Mouse (Mus musculus): ENCODE results near the gene Prss30. TPM values are rescaled to one million over a fixed set of nuclear protein-coding genes. Genes with fewer than 3 reads are reported as not detected.
"Not testable (repeated sequence)": the region's sequence is repeated elsewhere in the genome, so short reads cannot be mapped to it uniquely, and the experiment has no call there.

The Prss30 gene
- total and polyA plus RNA-seq, 2 experiments from 2014 or later: 0.19 to 0.53 TPM

- no peak overlapping the region for H3K4me2 ChIP-seq (ENCODE audit: low read depth)
Observed at GRCm38 (mm10) chr17:23949068-23949467, 31.3 kb downstream of the Prss30 start.

GRCm38 (mm10) chr17:23947486-23947885 lies 32.9 kb downstream of the Prss30 start:
- DNase-seq; H3K4me3 ChIP-seq (ENCODE audit: low read depth, low read length); H3K36me3 ChIP-seq (ENCODE audit: insufficient read depth); H3K4me2 ChIP-seq (ENCODE audit: low read depth); H3K4me1 ChIP-seq (ENCODE audit: insufficient read depth); H3K9ac ChIP-seq; H3K27me3 ChIP-seq (ENCODE audit: insufficient read depth, low read length); ATAC-seq; H3K9me3 ChIP-seq (ENCODE audit: low read length); H3K27ac ChIP-seq (ENCODE audit: low read depth, low read length): not testable (repeated sequence)
- 84% methylated on average over 4 of the region's 4 CpGs for WGBS

More at GRCm38 (mm10) chr17:23949068-23949467, 31.3 kb downstream of the Prss30 start:
- ATAC-seq (no peak), DNase-seq (no peak)
- H3K9ac ChIP-seq: no peak overlapping the region
- H3K36me3 ChIP-seq (ENCODE audit: insufficient read depth): no peaks in the 10 kb centered on the region
- H3K9me3 ChIP-seq (ENCODE audit: low read length): no peaks in the 10 kb centered on the region
- no peaks in the 10 kb centered on the region for H3K27me3 ChIP-seq (ENCODE audit: insufficient read depth, low read length)
- no peak overlapping the region for H3K27ac ChIP-seq (ENCODE audit: low read depth, low read length)
- H3K4me3 ChIP-seq (ENCODE audit: low read depth, low read length): no peak overlapping the region
- WGBS: 93% methylated on average over 2 of the region's 2 CpGs
- no peak for TF ChIP-seq CTCF (IDR thresholded peaks at IDR 0.05; ENCODE audit: low read depth)
- no peaks in the 10 kb centered on the region for H3K4me1 ChIP-seq (ENCODE audit: insufficient read depth)

- Histone ChIP-seq H3K27me3 (ENCODE audit: insufficient read depth, low read length) (no peaks in the 10 kb centered on the region), H3K4me2 (ENCODE audit: low read depth) (no peak within 1 kb of the TSS), H3K36me3 (ENCODE audit: insufficient read depth) (no peaks in the 10 kb centered on the region), H3K9me3 (ENCODE audit: low read length) (no peaks in the 10 kb centered on the region), H3K27ac (ENCODE audit: low read depth, low read length) (no peak within 1 kb of the TSS), H3K4me3 (ENCODE audit: low read depth, low read length) (no peak within 1 kb of the TSS), H3K4me1 (ENCODE audit: insufficient read depth) (no peaks in the 10 kb centered on the region), H3K9ac (no peak within 1 kb of the TSS)
- DNase-seq (no peak), ATAC-seq (no peak)
- TF ChIP-seq CTCF (IDR thresholded peaks at IDR 0.05; ENCODE audit: low read depth): no peak
Observed at GRCm38 (mm10) chr17:23941372-23941771, 39.0 kb downstream of the Prss30 start, which contains the start of gene Sbp. Sbp (plus strand) TSS chr17:23941672.

- TF ChIP-seq CTCF (IDR thresholded peaks at IDR 0.05; ENCODE audit: low read depth): no peak
- 88% methylated on average over 5 of the region's 5 CpGs for WGBS
- Histone ChIP-seq H3K4me3 (ENCODE audit: low read depth, low read length) (no peak overlapping the region), H3K4me1 (ENCODE audit: insufficient read depth) (no peaks in the 10 kb centered on the region), H3K27me3 (ENCODE audit: insufficient read depth, low read length) (no peaks in the 10 kb centered on the region), H3K9ac (no peak overlapping the region), H3K9me3 (ENCODE audit: low read length) (no peaks in the 10 kb centered on the region), H3K4me2 (ENCODE audit: low read depth) (no peak overlapping the region), H3K27ac (ENCODE audit: low read depth, low read length) (no peak overlapping the region), H3K36me3 (ENCODE audit: insufficient read depth) (no peaks in the 10 kb centered on the region)
- no peak for ATAC-seq
- DNase-seq: no peak
Observed at GRCm38 (mm10) chr17:23931157-23931556, 49.2 kb downstream of the Prss30 start.

- Histone ChIP-seq H3K9ac (peak overlapping the region; percentile 58), H3K4me2 (ENCODE audit: low read depth) (peak overlapping the region; percentile 78), H3K4me3 (ENCODE audit: low read depth, low read length) (peak overlapping the region; percentile 51), H3K27me3 (ENCODE audit: insufficient read depth, low read length) (no peaks in the 10 kb centered on the region), H3K27ac (ENCODE audit: low read depth, low read length) (peak overlapping the region; percentile 83), H3K9me3 (ENCODE audit: low read length) (no peaks in the 10 kb centered on the region), H3K36me3 (ENCODE audit: insufficient read depth) (no peaks in the 10 kb centered on the region), H3K4me1 (ENCODE audit: insufficient read depth) (peaks cover 7% of the 10 kb centered on the region; the same call in 1 of the 2 replicates)
- TF ChIP-seq CTCF (IDR thresholded peaks at IDR 0.05; ENCODE audit: low read depth): peak; percentile 19; the same call in 1 of the 2 replicates
- 0% methylated on average over 14 of the region's 14 CpGs for WGBS
- DNase-seq (peak; percentile 74), ATAC-seq (peak; percentile 76)
Observed at GRCm38 (mm10) chr17:23925090-23925493, 55.3 kb downstream of the Prss30 start.

- no peaks in the 10 kb centered on the region for H3K36me3 ChIP-seq (ENCODE audit: insufficient read depth)
- no peaks in the 10 kb centered on the region for H3K9me3 ChIP-seq (ENCODE audit: low read length)
- H3K27ac ChIP-seq (ENCODE audit: low read depth, low read length): peak overlapping the region; percentile 83
- H3K9ac ChIP-seq: peak overlapping the region; percentile 58
- H3K4me3 ChIP-seq (ENCODE audit: low read depth, low read length): peak overlapping the region; percentile 51
- H3K4me2 ChIP-seq (ENCODE audit: low read depth): peak overlapping the region; percentile 78
- DNase-seq: peak; percentile 92
- H3K4me1 ChIP-seq (ENCODE audit: insufficient read depth): peaks cover 7% of the 10 kb centered on the region; the same call in 1 of the 2 replicates
- WGBS: 2% methylated on average over 29 of the region's 29 CpGs
- peak; percentile 97 for ATAC-seq
- H3K27me3 ChIP-seq (ENCODE audit: insufficient read depth, low read length): no peaks in the 10 kb centered on the region
- TF ChIP-seq CTCF (IDR thresholded peaks at IDR 0.05; ENCODE audit: low read depth): peak; percentile 55
Observed at GRCm38 (mm10) chr17:23924531-23925007, 55.8 kb downstream of the Prss30 start.

Small RNAs within 50 kb of the gene (microRNA-seq; reads per million reads assigned to microRNA genes)
- 0 reads per million in 2 experiments for gene Gm27700

Other genes with a start within 250 kb of the Prss30 start
- 51.9 and 54.9 TPM in 2 replicates for gene Paqr4, start 239.7 kb downstream of the Prss30 start, total RNA-seq (2014; rRNA removed)
- 48.8 and 56.9 TPM in 2 replicates for gene Paqr4, start 239.7 kb downstream of the Prss30 start, polyA plus RNA-seq (2015; fragmentation: Nextera tagmentation; extraction: Ambion mirVana)
- 0.38 and 0.90 TPM in 2 replicates for gene Kremen2, start 234.7 kb downstream of the Prss30 start, total RNA-seq (2014; rRNA removed)
- gene Kremen2, start 234.7 kb downstream of the Prss30 start, polyA plus RNA-seq (2015; fragmentation: Nextera tagmentation; extraction: Ambion mirVana): 0.23 and 0.82 TPM in 2 replicates
- gene Flywch1, start 209.0 kb downstream of the Prss30 start, total RNA-seq (2014; rRNA removed): 167 and 189 TPM in 2 replicates
- 117 and 135 TPM in 2 replicates for gene Flywch1, start 209.0 kb downstream of the Prss30 start, polyA plus RNA-seq (2015; fragmentation: Nextera tagmentation; extraction: Ambion mirVana)
- gene Flywch2, start 194.5 kb downstream of the Prss30 start, total RNA-seq (2014; rRNA removed): 55.0 and 69.2 TPM in 2 replicates
- gene Flywch2, start 194.5 kb downstream of the Prss30 start, polyA plus RNA-seq (2015; fragmentation: Nextera tagmentation; extraction: Ambion mirVana): 77.4 and 79.2 TPM in 2 replicates
- gene Srrm2, start 190.0 kb downstream of the Prss30 start, total RNA-seq (2014; rRNA removed): 106 and 147 TPM in 2 replicates
- 218 and 384 TPM in 2 replicates for gene Srrm2, start 190.0 kb downstream of the Prss30 start, polyA plus RNA-seq (2015; fragmentation: Nextera tagmentation; extraction: Ambion mirVana)
- 1,186 and 1,488 TPM in 2 replicates for gene Elob, start 151.4 kb downstream of the Prss30 start, total RNA-seq (2014; rRNA removed)
- gene Elob, start 151.4 kb downstream of the Prss30 start, polyA plus RNA-seq (2015; fragmentation: Nextera tagmentation; extraction: Ambion mirVana): 1,394 and 1,814 TPM in 2 replicates
- gene Prss33, start 144.5 kb downstream of the Prss30 start, total RNA-seq (2014; rRNA removed): not detected in 2 replicates
- gene Prss33, start 144.5 kb downstream of the Prss30 start, polyA plus RNA-seq (2015; fragmentation: Nextera tagmentation; extraction: Ambion mirVana): not detected in 2 replicates
- gene Prss32, start 136.7 kb downstream of the Prss30 start, total RNA-seq (2014; rRNA removed): 0.57 TPM in 1 of 2 replicates, not detected in the other
- 0.20 and 0.30 TPM in 2 replicates for gene Prss32, start 136.7 kb downstream of the Prss30 start, polyA plus RNA-seq (2015; fragmentation: Nextera tagmentation; extraction: Ambion mirVana)
- 0.31 and 1.0 TPM in 2 replicates for gene Prss41, start 136.4 kb downstream of the Prss30 start, total RNA-seq (2014; rRNA removed)
- gene Prss41, start 136.4 kb downstream of the Prss30 start, polyA plus RNA-seq (2015; fragmentation: Nextera tagmentation; extraction: Ambion mirVana): 1.0 and 1.3 TPM in 2 replicates
- gene Prss21, start 112.5 kb downstream of the Prss30 start, total RNA-seq (2014; rRNA removed): not detected in 2 replicates
- not detected in 2 replicates for gene Prss21, start 112.5 kb downstream of the Prss30 start, polyA plus RNA-seq (2015; fragmentation: Nextera tagmentation; extraction: Ambion mirVana)
- gene Dcpp1, start 99.7 kb downstream of the Prss30 start, total RNA-seq (2014; rRNA removed): not detected in 2 replicates
- gene Dcpp1, start 99.7 kb downstream of the Prss30 start, polyA plus RNA-seq (2015; fragmentation: Nextera tagmentation; extraction: Ambion mirVana): not detected in 2 replicates
- gene Dcpp2, start 99.7 kb downstream of the Prss30 start, total RNA-seq (2014; rRNA removed): not detected in 2 replicates
- gene Dcpp2, start 99.7 kb downstream of the Prss30 start, polyA plus RNA-seq (2015; fragmentation: Nextera tagmentation; extraction: Ambion mirVana): not detected in 2 replicates
- gene Dcpp3, start 63.1 kb downstream of the Prss30 start, total RNA-seq (2014; rRNA removed): not detected in 2 replicates
- gene Dcpp3, start 63.1 kb downstream of the Prss30 start, polyA plus RNA-seq (2015; fragmentation: Nextera tagmentation; extraction: Ambion mirVana): not detected in 2 replicates
- gene Sbp, start 38.9 kb downstream of the Prss30 start, total RNA-seq (2014; rRNA removed): not detected in 2 replicates
- not detected in 2 replicates for gene Sbp, start 38.9 kb downstream of the Prss30 start, polyA plus RNA-seq (2015; fragmentation: Nextera tagmentation; extraction: Ambion mirVana)
- not detected in 2 replicates for gene Sbpl, start 25.3 kb downstream of the Prss30 start, total RNA-seq (2014; rRNA removed)
- gene Sbpl, start 25.3 kb downstream of the Prss30 start, polyA plus RNA-seq (2015; fragmentation: Nextera tagmentation; extraction: Ambion mirVana): not detected in 2 replicates
- not detected in 2 replicates for gene Prss22, start 17.5 kb upstream of the Prss30 start, total RNA-seq (2014; rRNA removed)
- gene Prss22, start 17.5 kb upstream of the Prss30 start, polyA plus RNA-seq (2015; fragmentation: Nextera tagmentation; extraction: Ambion mirVana): 0.10 TPM in 1 of 2 replicates, not detected in the other
- gene Prss27, start 57.6 kb upstream of the Prss30 start, total RNA-seq (2014; rRNA removed): not detected in 2 replicates
- not detected in 2 replicates for gene Prss27, start 57.6 kb upstream of the Prss30 start, polyA plus RNA-seq (2015; fragmentation: Nextera tagmentation; extraction: Ambion mirVana)
- gene Kctd5, start 92.9 kb upstream of the Prss30 start, total RNA-seq (2014; rRNA removed): 83.4 and 97.6 TPM in 2 replicates
- gene Kctd5, start 92.9 kb upstream of the Prss30 start, polyA plus RNA-seq (2015; fragmentation: Nextera tagmentation; extraction: Ambion mirVana): 82.2 and 87.2 TPM in 2 replicates
- 50.9 and 55.8 TPM in 2 replicates for gene Pdpk1, start 170.4 kb upstream of the Prss30 start, total RNA-seq (2014; rRNA removed)
- 33.8 and 59.0 TPM in 2 replicates for gene Pdpk1, start 170.4 kb upstream of the Prss30 start, polyA plus RNA-seq (2015; fragmentation: Nextera tagmentation; extraction: Ambion mirVana)
- gene Amdhd2, start 183.2 kb upstream of the Prss30 start, total RNA-seq (2014; rRNA removed): 37.9 and 47.6 TPM in 2 replicates
- gene Amdhd2, start 183.2 kb upstream of the Prss30 start, polyA plus RNA-seq (2015; fragmentation: Nextera tagmentation; extraction: Ambion mirVana): 34.5 and 35.4 TPM in 2 replicates
- 386 and 489 TPM in 2 replicates for gene Atp6v0c, start 189.1 kb upstream of the Prss30 start, total RNA-seq (2014; rRNA removed)
- gene Atp6v0c, start 189.1 kb upstream of the Prss30 start, polyA plus RNA-seq (2015; fragmentation: Nextera tagmentation; extraction: Ambion mirVana): 1,891 and 2,006 TPM in 2 replicates
- gene Tbc1d24, start 225.0 kb upstream of the Prss30 start, total RNA-seq (2014; rRNA removed): 94.5 and 113 TPM in 2 replicates
- gene Tbc1d24, start 225.0 kb upstream of the Prss30 start, polyA plus RNA-seq (2015; fragmentation: Nextera tagmentation; extraction: Ambion mirVana): 15.7 and 23.5 TPM in 2 replicates
- gene Ntn3, start 229.0 kb upstream of the Prss30 start, total RNA-seq (2014; rRNA removed): 18.3 and 19.6 TPM in 2 replicates
- gene Ntn3, start 229.0 kb upstream of the Prss30 start, polyA plus RNA-seq (2015; fragmentation: Nextera tagmentation; extraction: Ambion mirVana): 2.9 and 4.0 TPM in 2 replicates
- gene Tedc2, start 240.3 kb upstream of the Prss30 start, total RNA-seq (2014; rRNA removed): 19.7 and 20.1 TPM in 2 replicates
- 9.6 and 10.0 TPM in 2 replicates for gene Tedc2, start 240.3 kb upstream of the Prss30 start, polyA plus RNA-seq (2015; fragmentation: Nextera tagmentation; extraction: Ambion mirVana)